Mouse (Mus musculus): ENCODE results near the gene Scn2a. TPM values are rescaled to one million over a fixed set of nuclear protein-coding genes. Genes with fewer than 3 reads are reported as not detected.

Scn2a gene
- total and polyA plus RNA-seq, 3 experiments = not detected

- no peak for DNase-seq (ENCODE audit: low read depth, low spot score)
- no peak overlapping the region for H3K27ac ChIP-seq (ENCODE audit: control insufficient read depth, low read depth, low read length)
- H3K4me1 ChIP-seq (ENCODE audit: control insufficient read depth in 1 of 2, insufficient read depth in 2 of 2, low read length in 2 of 2) = no peaks in the 10 kb centered on the region
- H3K79me2 ChIP-seq (ENCODE audit: control insufficient read depth, insufficient read depth, low read length, poor library complexity) = no peaks in the 10 kb centered on the region
- H3K27me3 ChIP-seq (ENCODE audit: control insufficient read depth in 1 of 2, insufficient read depth in 2 of 2, low read length in 2 of 2) = no peaks in the 10 kb centered on the region
- no peaks in the 10 kb centered on the region for H3K9me3 ChIP-seq (replicated peaks; ENCODE audit: insufficient read depth, low read length)
- no peak overlapping the region for H3K9ac ChIP-seq (ENCODE audit: control insufficient read depth, low read depth, low read length, poor library complexity, severe bottlenecking)
- H3K36me3 ChIP-seq (ENCODE audit: control insufficient read depth in 1 of 2, insufficient read depth in 2 of 2, low read length in 2 of 2) = no peaks in the 10 kb centered on the region
- TF ChIP-seq NELFE (IDR thresholded peaks at IDR 0.05; ENCODE audit: low read depth, low read length) (no peak), GATA1 (IDR thresholded peaks at IDR 0.05; ENCODE audit: low read depth, low read length) (no peak), POLR2AphosphoS5 (IDR thresholded peaks at IDR 0.05; ENCODE audit: borderline replicate concordance, low read depth, low read length) (no peak), UBTF (IDR thresholded peaks at IDR 0.05; ENCODE audit: borderline replicate concordance, insufficient read depth, low read depth, low read length) (no peak), EP300 (IDR thresholded peaks at IDR 0.05; ENCODE audit: low read depth in 1 of 2, low read length in 2 of 2) (no peak), BHLHE40 (IDR thresholded peaks at IDR 0.05; ENCODE audit: borderline replicate concordance, low read depth, low read length) (no peak), NRF1 (IDR thresholded peaks at IDR 0.05; ENCODE audit: insufficient read depth, low read depth, low read length, poor library complexity, severe bottlenecking) (no peak), HCFC1 (IDR thresholded peaks at IDR 0.05; ENCODE audit: low read depth, low read length) (no peak)
- H3K4me3 ChIP-seq (ENCODE audit: control insufficient read depth in 1 of 2, insufficient read depth in 1 of 2, low read depth in 2 of 2, low read length in 2 of 2) = no peak overlapping the region
These were observed 64.6 kb downstream of the Scn2a start for GRCm38 (mm10) chr2:65685151-65685550.

GRCm38 (mm10) chr2:65690456-65691184 lies 70.0 kb downstream of the Scn2a start:
- Histone ChIP-seq H3K27me3 (ENCODE audit: control insufficient read depth in 1 of 2, insufficient read depth in 2 of 2, low read length in 2 of 2) (no peaks in the 10 kb centered on the region), H3K9me3 (replicated peaks; ENCODE audit: insufficient read depth, low read length) (no peaks in the 10 kb centered on the region), H3K9ac (ENCODE audit: control insufficient read depth, low read depth, low read length, poor library complexity, severe bottlenecking) (no peak overlapping the region), H3K36me3 (ENCODE audit: control insufficient read depth in 1 of 2, insufficient read depth in 2 of 2, low read length in 2 of 2) (no peaks in the 10 kb centered on the region), H3K4me3 (ENCODE audit: control insufficient read depth in 1 of 2, insufficient read depth in 1 of 2, low read depth in 2 of 2, low read length in 2 of 2) (no peak overlapping the region), H3K79me2 (ENCODE audit: control insufficient read depth, insufficient read depth, low read length, poor library complexity) (no peaks in the 10 kb centered on the region), H3K4me1 (ENCODE audit: control insufficient read depth in 1 of 2, insufficient read depth in 2 of 2, low read length in 2 of 2) (no peaks in the 10 kb centered on the region), H3K27ac (ENCODE audit: control insufficient read depth, low read depth, low read length) (no peak overlapping the region)
- DNase-seq (ENCODE audit: low read depth, low spot score) = no peak
- TF ChIP-seq TBP (IDR thresholded peaks at IDR 0.05; ENCODE audit: low read depth, low read length) (no peak), ELF1 (IDR thresholded peaks at IDR 0.05; ENCODE audit: low read depth, low read length) (no peak), GATA1 (IDR thresholded peaks at IDR 0.05; ENCODE audit: low read depth, low read length) (no peak), E2F4 (IDR thresholded peaks at IDR 0.05; ENCODE audit: borderline replicate concordance, low read depth, low read length) (no peak), ZMIZ1 (IDR thresholded peaks at IDR 0.05; ENCODE audit: low read depth, low read length) (no peak), MAX (IDR thresholded peaks at IDR 0.05; ENCODE audit: low read length) (no peak), MXI1 (IDR thresholded peaks at IDR 0.05; ENCODE audit: low read depth, low read length) (no peak), CHD1 (IDR thresholded peaks at IDR 0.05; ENCODE audit: low read depth, low read length) (no peak), CHD2 (IDR thresholded peaks at IDR 0.05; ENCODE audit: low read length) (no peak), MAZ (IDR thresholded peaks at IDR 0.05; ENCODE audit: low read depth, low read length) (no peak)

Measured in MEL (cell line).